Mouse (Mus musculus) forebrain, embryonic 16.5 days (tissue): Measurements from ENCODE around the gene Ssh1. TPM values are rescaled to one million over a fixed set of nuclear protein-coding genes. Genes with fewer than 3 reads are reported as not detected.

ENCODE experiments used
- ATAC-seq: fragments of 200-750 bp; cut with Nextera tagmentation; 2 replicates; pipeline ENCODE4 v1.8.0; 2017; ENCODE audit warnings: mild to moderate bottlenecking, moderate library complexity
- H3K27ac ChIP-seq: fragments of 300-500 bp; sonication (generic); 2 replicates; pipeline ENCODE4 v1.5.1; 2014; ENCODE audit warnings: low read length, control low read depth
- H3K27me3 ChIP-seq: fragments of 300-500 bp; sonication (generic); replicated peaks from 2 replicates; pipeline ENCODE4 v1.6.1; 2014; ENCODE audit warnings: low read length; ENCODE audit not compliant: control insufficient read depth, insufficient read depth
- H3K36me3 ChIP-seq: fragments of 300-500 bp; sonication (generic); 2 replicates; pipeline ENCODE4 v1.6.1; 2014; ENCODE audit not compliant: control insufficient read depth, insufficient read depth
- H3K4me1 ChIP-seq: fragments of 300-500 bp; sonication (generic); replicated peaks from 2 replicates; pipeline ENCODE4 v1.6.1; 2014; ENCODE audit warnings: low read length; ENCODE audit not compliant: control insufficient read depth, insufficient read depth
- H3K4me2 ChIP-seq: fragments of 300-500 bp; sonication (generic); 2 replicates; pipeline ENCODE4 v1.6.1; 2014; ENCODE audit warnings: mild to moderate bottlenecking, low read length, control low read depth
- H3K4me3 ChIP-seq: fragments of 300-500 bp; sonication (generic); replicated peaks from 2 replicates; pipeline ENCODE4 v1.5.1; 2014; ENCODE audit warnings: mild to moderate bottlenecking, low read length, control low read depth
- H3K9ac ChIP-seq: fragments of 300-500 bp; sonication (generic); replicated peaks from 2 replicates; pipeline ENCODE4 v1.6.1; 2014; ENCODE audit warnings: low read depth, low read length, control low read depth
- H3K9me3 ChIP-seq: fragments of 300-500 bp; sonication (generic); 2 replicates; pipeline ENCODE4 v1.6.1; 2016; ENCODE audit warnings: low read length; ENCODE audit not compliant: control insufficient read depth
- WGBS: fragments of 180-500 bp; shearing (Covaris S2); extraction: QIAGEN DNeasy Blood & Tissue Kit; methylation state at CpG from one replicate; pipeline ENCODE4 v1.1.7; 2014; 5-methylcytosine and 5-hydroxymethylcytosine counted together
- polyA plus RNA-seq: library from polyadenylated mRNA; unstranded; fragments of >200 nt; fragmentation: Nextera tagmentation; extraction: Ambion mirVana; gene quantifications from 2 replicates; pipeline ENCODE4 v1.2.1, GENCODE M21; 2015

Ssh1 gene
- polyA plus RNA-seq, 1 experiment from 2014 or later, result 12.4 TPM

GRCm38 (mm10) chr5:113985737-113986136 is 8.0 kb downstream of the Ssh1 start:
- Histone ChIP-seq H3K36me3 (peaks cover 2% of the 10 kb centered on the region; the same call in 1 of the 2 replicates), H3K4me1 (peaks cover 17% of the 10 kb centered on the region), H3K27ac (no peak overlapping the region), H3K9me3 (no peaks in the 10 kb centered on the region), H3K4me2 (no peak overlapping the region), H3K4me3 (no peak overlapping the region), H3K9ac (no peak overlapping the region), H3K27me3 (no peaks in the 10 kb centered on the region)
- no peak for ATAC-seq
- WGBS, result 87% methylated on average over 2 of the region's 2 CpGs

- no peak overlapping the region for H3K27ac ChIP-seq
- no peak overlapping the region for H3K4me3 ChIP-seq
- H3K4me1 ChIP-seq, result peaks cover 10% of the 10 kb centered on the region
- no peaks in the 10 kb centered on the region for H3K9me3 ChIP-seq
- no peak for ATAC-seq
- no peak overlapping the region for H3K9ac ChIP-seq
- peaks cover 2% of the 10 kb centered on the region; the same call in 1 of the 2 replicates for H3K36me3 ChIP-seq
- WGBS, result 91% methylated on average over 13 of the region's 13 CpGs
- no peak overlapping the region for H3K4me2 ChIP-seq
- no peaks in the 10 kb centered on the region for H3K27me3 ChIP-seq
These were observed 9.5 kb downstream of the Ssh1 start for GRCm38 (mm10) chr5:113984025-113984740.

GRCm38 (mm10) chr5:113983541-113983940 is 10.2 kb downstream of the Ssh1 start:
- H3K4me3 ChIP-seq, result no peak overlapping the region
- no peaks in the 10 kb centered on the region for H3K27me3 ChIP-seq
- H3K9ac ChIP-seq, result no peak overlapping the region
- peaks cover 2% of the 10 kb centered on the region; the same call in 1 of the 2 replicates for H3K36me3 ChIP-seq
- H3K9me3 ChIP-seq, result no peaks in the 10 kb centered on the region
- H3K4me1 ChIP-seq, result peaks cover 9% of the 10 kb centered on the region
- H3K4me2 ChIP-seq, result no peak overlapping the region
- WGBS, result 74% methylated on average over 6 of the region's 6 CpGs
- no peak for ATAC-seq
- H3K27ac ChIP-seq, result no peak overlapping the region

- no peak for ATAC-seq
- no peaks in the 10 kb centered on the region for H3K9me3 ChIP-seq
- H3K4me3 ChIP-seq, result no peak overlapping the region
- no peak overlapping the region for H3K9ac ChIP-seq
- H3K27ac ChIP-seq, result no peak overlapping the region
- WGBS, result 87% methylated on average over 8 of the region's 8 CpGs
- H3K27me3 ChIP-seq, result no peaks in the 10 kb centered on the region
- H3K4me2 ChIP-seq, result no peak overlapping the region
- peaks cover 1% of the 10 kb centered on the region; the same call in 1 of the 2 replicates for H3K36me3 ChIP-seq
- peaks cover 8% of the 10 kb centered on the region for H3K4me1 ChIP-seq
These were observed 11.9 kb downstream of the Ssh1 start for GRCm38 (mm10) chr5:113981843-113982242.

GRCm38 (mm10) chr5:113981171-113981570 is 12.5 kb downstream of the Ssh1 start:
- Histone ChIP-seq H3K9me3 (no peaks in the 10 kb centered on the region), H3K4me2 (no peak overlapping the region), H3K4me1 (peaks cover 2% of the 10 kb centered on the region), H3K4me3 (no peak overlapping the region), H3K9ac (no peak overlapping the region), H3K27me3 (no peaks in the 10 kb centered on the region), H3K27ac (no peak overlapping the region), H3K36me3 (no peaks in the 10 kb centered on the region)
- 92% methylated on average over 6 of the region's 6 CpGs for whole genome bisulfite sequencing
- no peak for ATAC-seq

- Histone ChIP-seq H3K4me3 (no peak overlapping the region), H3K9me3 (no peaks in the 10 kb centered on the region), H3K27ac (no peak overlapping the region), H3K4me1 (peaks cover 6% of the 10 kb centered on the region), H3K9ac (no peak overlapping the region), H3K36me3 (no peaks in the 10 kb centered on the region), H3K4me2 (no peak overlapping the region), H3K27me3 (no peaks in the 10 kb centered on the region)
- no peak for ATAC-seq
- WGBS, result 88% methylated on average over 1 of the region's 1 CpGs
These were observed 13.2 kb downstream of the Ssh1 start for GRCm38 (mm10) chr5:113980511-113980910.

GRCm38 (mm10) chr5:113977309-113977708 is 16.4 kb downstream of the Ssh1 start:
- Histone ChIP-seq H3K36me3 (no peaks in the 10 kb centered on the region), H3K4me3 (no peak overlapping the region), H3K9ac (no peak overlapping the region), H3K9me3 (no peaks in the 10 kb centered on the region), H3K27ac (no peak overlapping the region), H3K4me2 (no peak overlapping the region), H3K27me3 (no peaks in the 10 kb centered on the region), H3K4me1 (peaks cover 22% of the 10 kb centered on the region)
- 81% methylated on average over 8 of the region's 8 CpGs for WGBS
- ATAC-seq, result no peak

- Histone ChIP-seq H3K4me1 (peaks cover 24% of the 10 kb centered on the region), H3K36me3 (no peaks in the 10 kb centered on the region), H3K9me3 (no peaks in the 10 kb centered on the region), H3K4me2 (no peak overlapping the region), H3K4me3 (no peak overlapping the region), H3K27ac (no peak overlapping the region), H3K9ac (no peak overlapping the region), H3K27me3 (no peaks in the 10 kb centered on the region)
- WGBS, result 89% methylated on average over 8 of the region's 8 CpGs
- ATAC-seq, result no peak
These were observed 17.1 kb downstream of the Ssh1 start for GRCm38 (mm10) chr5:113976597-113976996.

- H3K36me3 ChIP-seq, result no peaks in the 10 kb centered on the region
- no peak for ATAC-seq
These were observed 18.0 kb downstream of the Ssh1 start for GRCm38 (mm10) chr5:113975538-113976215.

More at GRCm38 (mm10) chr5:113975538-113976215, 18.0 kb downstream of the Ssh1 start:
- H3K9me3 ChIP-seq, result no peaks in the 10 kb centered on the region
- H3K9ac ChIP-seq, result no peak overlapping the region
- H3K4me2 ChIP-seq, result no peak overlapping the region
- peaks cover 24% of the 10 kb centered on the region for H3K4me1 ChIP-seq
- H3K27ac ChIP-seq, result no peak overlapping the region
- H3K4me3 ChIP-seq, result no peak overlapping the region
- no peaks in the 10 kb centered on the region for H3K27me3 ChIP-seq
- WGBS, result 56% methylated on average over 9 of the region's 9 CpGs
